Mouse (Mus musculus): ENCODE measurements around the gene Lck. TPM values are rescaled to one million over a fixed set of nuclear protein-coding genes. Genes with fewer than 3 reads are reported as not detected.

Gene Lck
- polyA plus RNA-seq, 1 experiment from 2014 or later = 6.4 TPM

GRCm38 (mm10) chr4:129582251-129582650 lies 8.8 kb upstream of the Lck start:
- 83% methylated on average over 1 of the region's 1 CpGs for WGBS

GRCm38 (mm10) chr4:129580347-129580746 lies 6.9 kb upstream of the Lck start:
- Histone ChIP-seq H3K4me1 (peaks cover 12% of the 10 kb centered on the region), H3K4me2 (replicated peaks) (no peak overlapping the region), H3K9me3 (replicated peaks) (no peaks in the 10 kb centered on the region), H3K4me3 (no peak overlapping the region), H3K27me3 (no peaks in the 10 kb centered on the region; the same call in 1 of the 2 replicates), H3K9ac (no peak overlapping the region), H3K36me3 (no peaks in the 10 kb centered on the region), H3K27ac (no peak overlapping the region)
- 71% methylated on average over 7 of the region's 7 CpGs for WGBS
- ATAC-seq (ENCODE audit: low FRiP score) = no peak

More at GRCm38 (mm10) chr4:129582251-129582650, 8.8 kb upstream of the Lck start:
- no peaks in the 10 kb centered on the region; the same call in 1 of the 2 replicates for H3K27me3 ChIP-seq
- H3K4me3 ChIP-seq = no peak overlapping the region
- no peak overlapping the region for H3K27ac ChIP-seq
- no peak overlapping the region for H3K4me2 ChIP-seq (replicated peaks)
- no peak overlapping the region for H3K9ac ChIP-seq
- no peaks in the 10 kb centered on the region for H3K36me3 ChIP-seq
- H3K4me1 ChIP-seq = peaks cover 7% of the 10 kb centered on the region; the same call in 1 of the 2 replicates
- no peak for ATAC-seq (ENCODE audit: low FRiP score)
- no peaks in the 10 kb centered on the region for H3K9me3 ChIP-seq (replicated peaks)

DNA sequence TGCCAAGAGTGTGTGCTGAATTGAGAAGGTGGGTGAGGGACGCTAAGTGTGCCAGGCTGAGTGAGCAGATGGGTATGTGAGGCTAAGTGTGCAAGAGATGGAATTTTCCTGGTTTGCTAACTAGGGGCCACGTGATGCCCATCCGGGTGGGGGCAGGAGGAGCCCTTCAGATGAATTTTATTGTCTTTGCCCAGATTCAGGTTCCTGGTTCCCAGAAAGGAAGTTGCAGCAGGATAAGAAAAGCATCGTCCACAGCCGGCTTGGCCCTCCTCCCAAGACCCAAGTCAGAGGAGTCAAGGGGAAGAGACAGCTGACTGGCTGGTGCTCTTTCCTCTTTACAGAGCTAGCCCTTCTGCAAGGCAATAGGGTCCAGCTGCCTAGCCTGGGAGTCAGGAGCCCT lies 5.0 kb upstream of the Lck start, which contains the start of gene Fam167b:
Fam167b (minus strand) TSS at position 84 of the 400 bp plus-strand sequence.
- 86% methylated on average over 5 of the region's 5 CpGs for WGBS
- Histone ChIP-seq H3K9ac (no peak within 1 kb of the TSS), H3K9me3 (replicated peaks) (no peaks in the 10 kb centered on the region), H3K36me3 (no peaks in the 10 kb centered on the region), H3K4me3 (no peak within 1 kb of the TSS), H3K4me2 (replicated peaks) (no peak within 1 kb of the TSS), H3K27ac (no peak within 1 kb of the TSS), H3K4me1 (peaks cover 8% of the 10 kb centered on the region; the same call in 1 of the 2 replicates), H3K27me3 (no peaks in the 10 kb centered on the region; the same call in 1 of the 2 replicates)
- ATAC-seq (ENCODE audit: low FRiP score) = no peak

DNA sequence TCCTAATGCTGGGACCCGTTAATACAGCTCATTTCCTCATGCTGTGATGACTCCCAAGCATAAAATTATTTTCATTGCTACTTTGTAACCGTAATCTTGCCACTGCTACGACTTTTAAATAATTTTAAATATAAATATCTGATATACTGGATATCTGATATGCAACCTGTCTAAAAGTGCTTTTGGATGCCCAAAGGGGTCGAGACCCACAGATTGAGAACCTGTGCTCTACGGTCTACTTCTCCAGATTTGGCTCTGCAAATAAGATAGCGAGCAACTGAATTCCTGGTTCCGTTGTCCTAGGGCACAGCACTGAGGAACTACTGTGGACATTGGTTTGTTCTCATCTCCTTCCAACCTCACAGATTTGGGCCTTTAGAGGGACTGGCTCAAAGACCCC lies 4.2 kb upstream of the Lck start:
- Histone ChIP-seq H3K9me3 (replicated peaks) (no peaks in the 10 kb centered on the region), H3K27ac (no peak overlapping the region), H3K4me3 (no peak overlapping the region), H3K27me3 (no peaks in the 10 kb centered on the region; the same call in 1 of the 2 replicates), H3K4me1 (peaks cover 8% of the 10 kb centered on the region; the same call in 1 of the 2 replicates), H3K9ac (no peak overlapping the region), H3K4me2 (replicated peaks) (no peak overlapping the region), H3K36me3 (no peaks in the 10 kb centered on the region)
- no peak for ATAC-seq (ENCODE audit: low FRiP score)
- WGBS = 86% methylated on average over 7 of the region's 7 CpGs

DNA sequence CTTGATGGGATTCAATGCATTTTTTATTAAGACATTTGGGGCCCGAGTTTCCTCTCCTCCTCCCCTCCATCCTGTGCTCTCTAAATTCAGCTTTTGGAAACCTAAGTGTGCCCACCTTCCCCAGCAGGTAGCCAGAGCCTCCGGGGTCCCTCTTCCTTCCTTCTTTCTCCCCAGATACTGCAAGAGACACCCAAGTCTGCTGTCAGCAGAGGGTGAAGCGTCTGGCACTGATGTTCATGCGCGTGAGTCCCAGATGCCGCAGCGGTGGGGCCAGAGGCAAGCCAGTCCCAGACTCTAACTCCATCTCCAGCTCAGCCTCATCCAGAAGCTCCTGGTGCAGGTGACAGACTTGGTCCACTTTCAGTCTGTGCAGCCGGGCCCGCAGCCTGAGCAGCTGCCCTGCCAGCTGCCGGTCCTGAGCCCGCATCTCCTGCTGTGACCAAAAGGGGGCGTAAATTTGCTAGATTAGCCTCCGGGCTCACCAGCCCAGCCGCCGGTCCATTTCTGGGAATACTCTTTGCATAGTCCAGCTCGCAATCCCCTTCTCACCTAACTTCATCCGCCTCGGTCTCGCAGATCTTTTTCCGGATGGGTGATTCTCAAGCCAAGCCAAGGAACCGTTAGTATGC lies 3.5 kb upstream of the Lck start:
- H3K36me3 ChIP-seq = no peaks in the 10 kb centered on the region
- peaks cover 8% of the 10 kb centered on the region; the same call in 1 of the 2 replicates for H3K4me1 ChIP-seq
- H3K27me3 ChIP-seq = no peaks in the 10 kb centered on the region; the same call in 1 of the 2 replicates
- peak; percentile 26; the same call in 1 of the 2 replicates for ATAC-seq (ENCODE audit: low FRiP score)
- no peak overlapping the region for H3K27ac ChIP-seq
- H3K4me3 ChIP-seq = no peak overlapping the region
- 35% methylated on average over 21 of the region's 21 CpGs for WGBS
- no peaks in the 10 kb centered on the region for H3K9me3 ChIP-seq (replicated peaks)
- 0 out of 2 replicates have a peak overlapping the region, but pooled peaks have one; percentile 11 for H3K4me2 ChIP-seq (replicated peaks)
- no peak overlapping the region for H3K9ac ChIP-seq

GRCm38 (mm10) chr4:129575171-129575844 lies 1.9 kb upstream of the Lck start:
- Histone ChIP-seq H3K4me3 (no peak overlapping the region), H3K27me3 (no peaks in the 10 kb centered on the region; the same call in 1 of the 2 replicates), H3K36me3 (no peaks in the 10 kb centered on the region), H3K4me2 (replicated peaks) (no peak overlapping the region), H3K9ac (no peak overlapping the region), H3K27ac (no peak overlapping the region), H3K4me1 (peaks cover 8% of the 10 kb centered on the region; the same call in 1 of the 2 replicates), H3K9me3 (replicated peaks) (no peaks in the 10 kb centered on the region)
- WGBS = 52% methylated on average over 7 of the region's 8 CpGs
- ATAC-seq (ENCODE audit: low FRiP score) = no peak

DNA sequence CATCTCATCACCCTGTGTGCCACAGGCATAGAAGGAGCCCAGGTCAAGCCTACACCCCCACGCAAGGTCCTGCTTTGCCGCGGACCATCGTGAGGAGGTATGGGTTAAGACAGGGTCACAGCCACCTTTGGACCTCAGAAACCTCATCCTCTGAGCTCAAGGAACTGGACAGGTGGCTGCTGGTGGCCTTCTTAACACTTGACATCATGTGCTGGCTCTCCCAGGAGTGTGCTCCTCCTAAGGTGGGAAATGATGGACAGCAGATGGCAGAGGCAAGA lies 409 bp downstream of the Lck start:
- no peak overlapping the region for H3K27ac ChIP-seq
- 98% methylated on average over 4 of the region's 4 CpGs for WGBS
- H3K4me2 ChIP-seq (replicated peaks) = no peak overlapping the region

DNA sequence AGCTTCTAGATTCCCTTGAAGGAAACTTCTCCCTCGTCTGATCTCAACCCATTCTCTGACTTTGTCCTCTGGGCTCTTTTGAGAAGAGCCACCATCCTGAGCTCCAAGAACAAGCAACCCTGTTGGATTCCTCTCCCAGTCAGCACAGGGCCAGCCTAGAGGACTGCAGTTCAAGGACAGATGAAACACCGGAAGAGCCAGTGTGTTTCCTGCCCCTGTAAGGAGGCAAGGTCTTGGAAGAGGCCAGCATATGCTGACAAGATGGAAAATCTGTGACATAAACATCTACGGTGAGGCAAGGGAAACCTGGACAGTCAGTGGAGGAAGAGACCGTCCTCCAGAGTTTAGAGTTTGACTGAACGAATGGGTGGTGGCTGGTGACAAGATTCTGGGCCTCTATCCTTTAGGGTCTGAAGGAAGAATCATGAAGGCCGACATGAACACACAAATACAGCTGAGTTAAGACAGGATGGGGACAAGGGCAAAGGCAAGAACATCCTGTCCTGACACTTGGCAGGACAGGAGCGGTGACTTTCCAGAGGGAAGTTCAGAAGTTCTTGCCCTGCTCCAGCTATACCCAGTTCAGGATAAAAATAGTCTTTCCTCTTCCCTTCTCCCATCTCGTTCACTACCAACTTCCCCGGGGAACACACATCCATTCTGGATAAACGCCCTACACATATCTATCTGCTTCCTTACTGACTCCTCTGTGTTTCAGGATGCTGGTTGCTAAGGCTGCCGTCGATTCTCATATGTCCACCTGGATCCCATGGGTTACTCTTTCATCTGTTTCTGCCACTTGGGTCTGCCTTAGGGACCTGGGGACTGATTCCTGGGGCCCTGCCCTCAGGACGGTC lies 977 bp downstream of the Lck start:
- Histone ChIP-seq H3K9ac (no peak overlapping the region), H3K4me1 (peaks cover 8% of the 10 kb centered on the region; the same call in 1 of the 2 replicates), H3K4me3 (no peak overlapping the region), H3K4me2 (replicated peaks) (no peak overlapping the region), H3K9me3 (replicated peaks) (no peaks in the 10 kb centered on the region), H3K27ac (no peak overlapping the region), H3K27me3 (no peaks in the 10 kb centered on the region), H3K36me3 (no peaks in the 10 kb centered on the region)
- WGBS = 86% methylated on average over 13 of the region's 13 CpGs
- no peak for ATAC-seq (ENCODE audit: low FRiP score)

More for the DNA sequence above, 409 bp downstream of the Lck start:
- no peaks in the 10 kb centered on the region for H3K9me3 ChIP-seq (replicated peaks)
- no peak for ATAC-seq (ENCODE audit: low FRiP score)
- H3K36me3 ChIP-seq = no peaks in the 10 kb centered on the region
- no peak overlapping the region for H3K4me3 ChIP-seq
- peaks cover 8% of the 10 kb centered on the region; the same call in 1 of the 2 replicates for H3K4me1 ChIP-seq
- no peak overlapping the region for H3K9ac ChIP-seq
- no peaks in the 10 kb centered on the region for H3K27me3 ChIP-seq

- no peak overlapping the region for H3K9ac ChIP-seq
- H3K36me3 ChIP-seq = no peaks in the 10 kb centered on the region
- no peak overlapping the region for H3K4me2 ChIP-seq (replicated peaks)
- no peak for ATAC-seq (ENCODE audit: low FRiP score)
- no peak overlapping the region for H3K4me3 ChIP-seq
- 77% methylated on average over 8 of the region's 8 CpGs for WGBS
- no peaks in the 10 kb centered on the region for H3K27me3 ChIP-seq
- no peaks in the 10 kb centered on the region for H3K9me3 ChIP-seq (replicated peaks)
- H3K27ac ChIP-seq = no peak overlapping the region
- H3K4me1 ChIP-seq = 0 out of 2 replicates have a peak, but pooled peaks cover 4% of the 10 kb centered on the region
Measured at GRCm38 (mm10) chr4:129571551-129572084, 1.8 kb downstream of the Lck start.

- ATAC-seq (ENCODE audit: low FRiP score) = no peak
- no peak overlapping the region for H3K27ac ChIP-seq
- no peaks in the 10 kb centered on the region for H3K27me3 ChIP-seq
- no peaks in the 10 kb centered on the region for H3K9me3 ChIP-seq (replicated peaks)
- no peak overlapping the region for H3K4me3 ChIP-seq
- no peaks in the 10 kb centered on the region for H3K36me3 ChIP-seq
- H3K4me2 ChIP-seq (replicated peaks) = no peak overlapping the region
- H3K4me1 ChIP-seq = 0 out of 2 replicates have a peak, but pooled peaks cover under 1% of the 10 kb centered on the region
- H3K9ac ChIP-seq = no peak overlapping the region
- 90% methylated on average over 6 of the region's 6 CpGs for WGBS
Measured at GRCm38 (mm10) chr4:129570028-129570427, 3.4 kb downstream of the Lck start.

DNA sequence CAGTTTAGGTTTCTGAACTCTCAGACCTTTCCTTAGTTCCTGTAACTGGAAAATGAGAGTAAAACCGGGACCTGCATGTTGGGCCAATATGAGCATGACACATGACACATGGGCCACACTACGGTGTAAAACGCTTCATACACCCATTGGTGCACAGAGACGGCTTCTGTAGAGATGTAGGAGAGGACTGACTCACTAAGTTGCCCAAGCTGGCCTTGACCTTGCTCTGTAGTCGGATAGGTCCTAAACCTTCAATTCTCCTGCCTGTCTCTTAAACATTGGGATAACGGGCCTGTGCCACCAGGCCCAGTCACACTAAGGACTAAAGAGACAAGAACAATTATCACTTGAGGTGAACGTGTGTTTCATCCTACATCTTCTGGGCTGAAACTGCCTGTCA lies 5.1 kb downstream of the Lck start:
- 92% methylated on average over 7 of the region's 7 CpGs for WGBS
- Histone ChIP-seq H3K36me3 (no peaks in the 10 kb centered on the region), H3K27ac (no peak overlapping the region), H3K9ac (no peak overlapping the region), H3K4me2 (replicated peaks) (no peak overlapping the region), H3K4me1 (0 out of 2 replicates have a peak, but pooled peaks cover 3% of the 10 kb centered on the region), H3K27me3 (no peaks in the 10 kb centered on the region), H3K4me3 (no peak overlapping the region), H3K9me3 (replicated peaks) (no peaks in the 10 kb centered on the region)
- ATAC-seq (ENCODE audit: low FRiP score) = no peak

GRCm38 (mm10) chr4:129565139-129565538 lies 8.3 kb downstream of the Lck start:
- Histone ChIP-seq H3K36me3 (no peaks in the 10 kb centered on the region), H3K4me1 (0 out of 2 replicates have a peak, but pooled peaks cover 3% of the 10 kb centered on the region), H3K27me3 (no peaks in the 10 kb centered on the region), H3K9ac (no peak overlapping the region), H3K4me2 (replicated peaks) (no peak overlapping the region), H3K27ac (no peak overlapping the region), H3K4me3 (no peak overlapping the region), H3K9me3 (replicated peaks) (no peaks in the 10 kb centered on the region)
- 89% methylated on average over 6 of the region's 6 CpGs for WGBS
- no peak for ATAC-seq (ENCODE audit: low FRiP score)

Measured in hindbrain, embryonic 12.5 days (tissue).